31 mouse cellular contexts compared by ENCODE assay signal in the genomic region with DNA sequence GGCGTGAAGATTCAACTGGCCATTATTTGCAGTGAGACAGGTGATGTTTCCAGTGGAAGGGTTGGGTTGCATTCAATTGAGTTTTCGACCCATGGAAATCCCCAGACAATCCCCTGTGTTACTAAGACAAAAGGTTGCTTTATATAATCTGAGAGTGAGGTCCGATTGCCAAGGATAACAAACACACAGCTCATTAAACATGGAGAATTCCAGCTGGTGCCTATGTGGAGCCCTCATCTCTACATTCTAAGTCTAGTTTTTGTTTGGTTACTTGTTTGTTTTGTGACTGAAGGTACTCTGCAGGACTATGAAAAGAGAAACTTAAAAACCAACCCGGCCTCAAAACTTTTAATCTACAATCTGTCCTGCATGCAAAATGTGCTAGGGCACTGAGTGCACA.
"Had no signal": no experiment of that assay in that cellular context is flagged by ENCODE, and none has a peak within 500 bp of the region (broad histone marks: within the 10 kb centered on the region; RNA-seq: fewer than 3 reads in every experiment).

No protein-coding gene starts in this region.

- H3K9me3 ChIP-seq: limb, embryonic 10.5 days; limb, embryonic 12.5 days; limb, embryonic 13.5 days; limb, embryonic 15.5 days; liver, embryonic 12.5 days; liver, embryonic 13.5 days; liver, embryonic 15.5 days; lung, embryonic 15.5 days; midbrain, embryonic 10.5 days; midbrain, embryonic 12.5 days; midbrain, embryonic 13.5 days; midbrain, embryonic 15.5 days had no signal

- H3K4me3 ChIP-seq: limb, embryonic 10.5 days; limb, embryonic 12.5 days; limb, embryonic 13.5 days; limb, embryonic 15.5 days; liver, embryonic 12.5 days; liver, embryonic 13.5 days; liver, embryonic 15.5 days; lung, embryonic 15.5 days; megakaryocyte, embryonic 14.5 days; midbrain, embryonic 10.5 days; midbrain, embryonic 12.5 days; midbrain, embryonic 13.5 days; midbrain, embryonic 15.5 days; myocyte had no signal

- H3K27me3 ChIP-seq: limb, embryonic 12.5 days; limb, embryonic 13.5 days; limb, embryonic 15.5 days; liver, embryonic 12.5 days; liver, embryonic 13.5 days; liver, embryonic 15.5 days; lung, embryonic 15.5 days; megakaryocyte, embryonic 14.5 days; midbrain, embryonic 12.5 days; midbrain, embryonic 13.5 days; midbrain, embryonic 15.5 days had no signal

- ATAC-seq: liver, embryonic 12.5 days; liver, postnatal 0 days; lung, postnatal 0 days; midbrain, embryonic 13.5 days; midbrain, embryonic 15.5 days; midbrain, embryonic 16.5 days had no signal

- H3K4me2 ChIP-seq: limb, embryonic 12.5 days; limb, embryonic 13.5 days; limb, embryonic 15.5 days; liver, embryonic 11.5 days; liver, embryonic 12.5 days; liver, embryonic 13.5 days; liver, embryonic 15.5 days; lung, embryonic 14.5 days; lung, embryonic 15.5 days; midbrain, embryonic 11.5 days; midbrain, embryonic 12.5 days; midbrain, embryonic 13.5 days; midbrain, embryonic 15.5 days had no signal

- H3K4me1 ChIP-seq: limb, embryonic 10.5 days; limb, embryonic 12.5 days; limb, embryonic 13.5 days; limb, embryonic 15.5 days; liver, embryonic 12.5 days; liver, embryonic 13.5 days; liver, embryonic 15.5 days; lung, embryonic 15.5 days; megakaryocyte, embryonic 14.5 days; midbrain, embryonic 10.5 days; midbrain, embryonic 12.5 days; midbrain, embryonic 13.5 days; midbrain, embryonic 15.5 days had no signal

- DNase-seq: left cerebral cortex, postnatal 4 days; liver; liver, embryonic 13.5 days; liver, postnatal 0 days; lung, adult 18-20 months; lung, adult 2 months; lung, embryonic 14.5 days; lung, postnatal 10 days; lung, postnatal 14 days; lung, postnatal 36 days; lung, postnatal 4 days; midbrain, embryonic 14.5 days had no signal

- H3K9ac ChIP-seq: limb, embryonic 12.5 days; limb, embryonic 13.5 days; limb, embryonic 15.5 days; liver, embryonic 12.5 days; liver, embryonic 13.5 days; liver, embryonic 14.5 days; liver, embryonic 15.5 days; liver, postnatal 0 days; lung, embryonic 14.5 days; lung, embryonic 15.5 days; midbrain, embryonic 12.5 days; midbrain, embryonic 13.5 days; midbrain, embryonic 15.5 days had no signal

- H3K27ac ChIP-seq: limb, embryonic 10.5 days; limb, embryonic 12.5 days; limb, embryonic 13.5 days; limb, embryonic 15.5 days; liver, embryonic 12.5 days; liver, embryonic 13.5 days; liver, embryonic 14.5 days; liver, embryonic 15.5 days; lung, embryonic 15.5 days; macrophage; midbrain, embryonic 10.5 days; midbrain, embryonic 12.5 days; midbrain, embryonic 13.5 days; midbrain, embryonic 15.5 days had no signal

- H3K36me3 ChIP-seq: limb, embryonic 10.5 days; limb, embryonic 12.5 days; limb, embryonic 13.5 days; limb, embryonic 15.5 days; liver, embryonic 12.5 days; liver, embryonic 13.5 days; liver, embryonic 15.5 days; lung, embryonic 15.5 days; midbrain, embryonic 10.5 days; midbrain, embryonic 12.5 days; midbrain, embryonic 13.5 days; midbrain, embryonic 15.5 days had no signal
